Mouse (Mus musculus) frontal cortex, postnatal 36 days (tissue): ENCODE measurements around the gene Pigb.

Experiments used
- DNase-seq, 2 experiments: peaks; one replicate each; pipeline ENCODE4 v3.0.0; 2022; ENCODE audit warnings: low spot score in 2 of 2

Pigb gene

DNA sequence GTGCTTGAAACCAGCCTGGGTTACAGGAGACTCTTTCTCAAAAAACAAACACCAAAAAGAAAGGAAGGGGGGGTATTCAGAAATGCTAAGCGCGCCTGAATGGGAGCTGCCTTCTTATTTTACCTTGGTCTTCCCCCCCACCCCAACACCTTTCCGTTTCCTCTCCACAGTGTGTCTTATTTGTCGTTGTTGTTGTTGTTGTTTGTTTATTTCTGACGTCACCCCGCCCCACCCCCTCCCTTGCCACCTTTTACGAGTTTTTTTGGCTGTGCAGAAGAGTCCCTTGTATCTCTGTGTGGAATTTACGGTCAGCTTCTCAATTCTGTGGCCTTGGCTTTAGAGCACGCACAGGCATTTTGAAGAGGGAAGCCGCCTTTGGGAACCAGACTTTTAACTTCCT lies 5.5 kb upstream of the Pigb start:
- no peak for DNase-seq

DNA sequence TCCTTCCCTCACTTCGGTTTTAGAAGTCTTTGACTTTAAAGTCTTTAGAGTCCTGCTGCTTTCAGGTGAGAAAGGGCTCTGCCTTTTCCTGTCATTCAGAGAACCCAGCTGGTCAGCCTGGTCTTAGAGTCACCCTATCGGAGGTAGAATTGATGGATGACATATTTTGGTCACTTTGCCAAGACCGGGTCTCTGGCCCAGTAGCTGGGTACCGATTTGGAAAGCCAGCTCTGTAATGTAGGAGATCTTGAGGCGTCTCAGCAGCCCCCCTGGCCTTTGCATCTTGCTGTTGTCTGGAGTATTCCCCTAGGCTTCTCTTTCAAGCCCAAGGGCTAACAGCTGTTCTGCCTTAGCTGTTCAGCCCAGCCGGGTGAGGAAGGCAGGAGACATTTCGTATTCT lies 5.0 kb upstream of the Pigb start:
- no peak for DNase-seq

DNA sequence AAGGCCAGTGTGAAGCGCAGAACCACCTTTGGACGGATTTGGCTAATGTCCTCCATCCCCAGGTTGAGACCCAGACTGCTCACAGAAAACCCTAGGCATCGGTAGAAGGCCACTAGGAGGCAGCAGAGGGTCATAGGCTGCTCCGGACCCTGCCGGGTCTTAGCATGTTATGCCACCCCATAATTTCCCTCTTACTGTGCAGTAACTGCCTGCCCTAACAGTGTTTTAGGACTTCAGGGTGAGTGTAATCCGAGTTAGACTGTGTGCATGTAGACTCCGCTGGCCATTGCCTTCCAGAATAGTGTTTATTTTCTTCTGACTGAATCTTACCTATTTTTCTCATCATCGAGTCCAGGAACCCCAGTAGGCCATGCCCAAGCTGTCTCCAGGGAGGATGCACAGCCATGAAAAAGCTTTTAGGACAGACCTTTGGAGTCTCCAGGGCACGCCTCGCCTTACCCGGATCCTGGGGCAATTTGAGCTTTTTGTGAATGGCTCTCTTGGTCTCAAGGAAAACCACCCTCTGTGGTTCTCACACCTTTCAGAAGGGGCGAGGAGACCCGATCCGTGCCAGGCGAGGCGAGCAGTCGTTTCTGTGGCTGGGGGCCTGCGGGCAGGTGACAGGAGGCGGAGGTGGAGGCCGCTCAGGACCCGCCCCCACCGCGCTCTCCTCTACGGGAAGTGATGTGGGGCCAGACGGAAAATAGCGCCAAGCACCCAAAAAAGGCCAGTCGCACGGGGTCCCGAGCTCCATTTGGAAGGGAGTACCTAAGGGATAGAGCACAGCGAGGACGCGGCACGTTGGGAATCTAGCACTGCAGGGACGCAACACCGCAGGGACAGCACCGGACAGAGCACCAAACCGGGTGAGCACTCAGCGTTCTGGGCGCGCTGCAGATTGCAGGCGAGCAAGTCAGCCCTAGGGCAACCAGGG lies 4.2 kb upstream of the Pigb start, which contains the start of gene Rab27a:
Rab27a (plus strand) TSS at position 709 of the 934 bp plus-strand sequence.
- peak; percentile 75 to 85 for DNase-seq

DNA sequence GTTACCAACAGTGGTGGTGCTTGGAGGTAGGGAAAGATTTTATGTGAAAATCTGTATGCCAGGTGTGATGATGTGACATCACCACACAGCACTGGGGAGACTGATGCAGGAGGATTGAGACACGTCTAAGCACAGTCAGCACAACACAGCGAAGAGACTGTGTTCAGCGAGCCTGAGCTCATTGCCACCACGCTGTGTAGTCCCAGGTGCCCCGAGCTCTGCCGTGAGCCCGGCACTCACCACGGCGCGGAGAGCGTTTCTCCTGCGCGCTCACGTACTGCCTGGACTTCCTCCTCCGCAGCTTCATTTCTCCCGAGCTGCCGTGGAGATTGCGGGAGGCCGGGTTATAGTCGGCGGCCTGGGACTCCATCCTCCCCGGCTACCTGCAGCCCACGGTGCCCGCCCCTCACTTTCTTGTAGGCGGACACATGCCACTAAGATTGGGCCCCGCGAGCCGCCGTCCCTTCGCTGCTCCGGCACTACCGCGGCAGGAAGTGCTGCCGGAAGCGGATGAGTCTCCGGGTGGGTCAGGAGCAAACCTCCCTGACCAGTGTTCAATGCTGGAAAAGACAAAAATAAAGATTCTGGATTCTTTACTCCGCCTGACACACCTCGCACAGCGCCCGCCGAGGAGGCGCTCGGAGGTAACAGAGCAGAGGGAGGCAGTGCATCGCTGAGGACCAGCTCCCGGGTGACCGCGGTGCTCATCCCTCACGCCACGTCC lies 794 bp downstream of the Pigb start:
- peak; percentile 92 to 93 for DNase-seq

DNA sequence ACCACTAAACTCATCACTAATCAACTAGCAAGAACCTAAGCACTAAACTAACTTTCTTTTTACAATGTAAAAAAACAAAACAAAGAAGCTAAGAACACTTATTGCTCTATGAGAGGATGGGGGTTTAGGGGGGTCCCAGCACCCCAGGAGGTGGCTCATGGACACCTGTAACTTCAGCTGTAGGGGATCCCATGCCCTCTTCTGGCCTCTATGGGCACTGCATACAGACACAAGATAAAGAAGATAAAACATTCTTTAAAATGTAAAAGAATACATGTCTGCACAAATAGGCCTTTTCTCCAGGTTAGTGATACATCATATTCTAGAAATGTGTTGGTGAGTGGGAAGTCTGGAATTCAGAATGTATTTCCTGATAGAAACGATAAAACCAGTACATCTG lies 6.8 kb downstream of the Pigb start:
- DNase-seq: no peak

DNA sequence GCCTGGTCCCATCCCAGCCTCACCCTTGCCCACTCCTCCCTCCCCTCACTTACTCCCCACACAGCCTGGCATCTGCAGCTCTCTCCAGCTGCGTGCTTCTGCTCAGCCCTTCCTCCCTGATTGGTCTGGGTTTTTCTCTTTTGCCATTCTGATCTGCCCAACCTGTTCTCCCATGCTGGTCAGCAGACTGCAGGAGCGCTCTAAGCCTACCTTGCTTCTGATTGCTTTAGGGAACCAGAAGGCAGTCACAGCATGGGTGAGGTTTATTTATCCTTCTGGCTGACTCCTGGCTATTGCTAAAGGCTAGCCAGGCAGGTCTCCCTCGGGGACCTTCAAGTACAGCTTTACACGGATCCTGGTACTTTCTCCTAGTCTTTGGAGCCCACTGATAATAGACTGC lies 8.8 kb downstream of the Pigb start:
- no peak for DNase-seq

DNA sequence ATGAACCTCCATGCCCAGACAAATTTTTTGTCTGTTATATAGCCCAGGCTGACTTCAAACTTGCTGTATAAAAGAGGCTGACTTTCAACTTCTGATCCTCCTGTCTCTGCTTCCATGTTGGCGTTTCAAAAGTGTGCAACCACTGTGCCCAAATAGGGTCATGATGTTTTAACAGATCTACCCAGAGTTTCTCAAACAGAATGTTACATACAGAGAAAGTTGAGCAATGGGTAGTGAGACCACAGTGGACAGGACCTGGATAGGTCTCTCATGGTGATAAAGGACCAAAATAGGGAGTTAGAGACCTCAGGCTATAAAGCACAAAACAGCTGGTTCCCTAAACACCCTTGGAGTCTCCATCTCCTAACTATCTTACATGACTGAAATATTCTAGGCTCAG lies 9.7 kb downstream of the Pigb start:
- DNase-seq: no peak

DNA sequence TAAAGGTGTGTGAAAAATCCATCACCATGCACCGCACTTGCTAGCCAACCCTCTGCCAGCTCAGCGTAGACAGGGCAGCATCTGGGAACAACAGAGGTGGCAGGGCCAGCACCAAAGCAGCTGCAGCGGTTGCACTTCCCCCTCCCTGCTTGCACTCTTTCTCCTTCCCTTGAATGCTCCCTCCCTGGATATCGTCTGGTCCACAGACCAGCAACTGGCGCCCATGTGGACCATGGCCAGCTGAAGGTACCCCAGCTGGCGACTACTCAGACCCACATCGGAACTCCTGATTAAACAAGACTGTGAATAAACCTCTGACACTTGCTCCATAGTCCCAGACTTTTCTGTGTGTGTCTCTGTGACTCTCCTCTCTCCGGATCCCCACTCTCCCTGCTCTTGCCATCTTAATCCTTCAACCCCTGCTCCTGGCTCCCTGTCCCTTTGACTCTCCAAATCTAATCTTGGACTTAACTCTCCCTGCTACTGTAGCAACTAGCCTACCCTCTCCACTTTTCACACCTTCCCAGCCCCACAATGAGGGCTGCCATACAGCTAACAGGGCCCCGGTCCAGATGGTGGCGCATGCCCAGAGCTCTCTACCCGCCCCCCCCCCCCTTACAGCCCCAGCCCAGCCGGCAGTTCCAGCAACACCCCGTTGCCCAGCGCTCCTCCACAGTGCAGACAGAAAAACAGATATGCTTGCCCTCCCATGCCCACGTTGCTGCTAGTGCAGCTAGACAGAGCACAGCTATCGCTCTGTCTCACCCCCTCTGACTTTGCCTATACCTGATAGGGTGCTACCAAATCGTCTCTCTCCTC lies 14.2 kb downstream of the Pigb start:
- peak in 1 of 2 experiments; percentile 26 for DNase-seq

DNA sequence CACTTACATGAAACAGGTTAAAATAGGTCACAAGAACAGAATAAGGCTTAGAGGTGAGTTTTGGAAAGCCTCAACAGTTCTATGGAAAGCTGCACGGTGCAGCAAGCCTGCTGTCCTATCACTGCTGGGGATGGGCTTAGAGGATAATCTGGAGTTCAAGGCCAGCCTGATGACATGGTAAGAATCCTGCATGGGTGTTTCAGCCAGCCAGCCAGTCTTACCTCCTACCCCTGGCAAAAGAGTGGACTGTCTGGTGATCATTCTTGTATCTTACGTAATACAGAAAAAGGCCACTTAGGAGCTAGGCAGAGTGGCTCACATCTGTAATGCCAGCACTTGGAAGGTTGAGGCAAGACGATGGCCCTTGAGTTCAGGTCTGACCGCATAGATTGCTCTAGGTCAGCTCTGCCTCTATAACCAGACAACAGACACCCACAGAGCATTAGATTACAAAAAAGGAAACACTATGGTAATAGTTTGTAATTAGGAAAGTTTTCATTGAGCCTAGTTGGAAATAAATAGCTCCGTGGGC lies 19.5 kb downstream of the Pigb start:
- DNase-seq: no peak

DNA sequence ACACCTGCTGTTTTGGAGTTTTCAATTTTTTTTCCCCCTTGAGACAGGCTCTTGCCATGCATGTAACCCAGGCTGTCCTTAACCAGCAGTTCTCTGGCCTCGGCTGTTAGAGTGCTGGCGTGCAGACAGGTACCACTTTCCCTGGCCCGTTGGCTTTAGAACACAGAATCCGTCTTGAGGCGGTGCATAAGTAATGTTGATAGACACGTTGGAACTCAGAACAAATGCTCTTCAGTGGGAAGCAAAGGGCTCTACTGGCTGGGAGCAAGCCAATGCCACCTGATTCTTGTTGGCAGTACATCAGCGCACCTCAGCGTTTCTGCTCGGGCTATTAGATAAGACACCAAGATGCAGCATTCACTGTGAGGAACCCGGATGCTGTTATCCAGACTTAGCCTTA lies 20.3 kb downstream of the Pigb start:
- DNase-seq: no peak

DNA sequence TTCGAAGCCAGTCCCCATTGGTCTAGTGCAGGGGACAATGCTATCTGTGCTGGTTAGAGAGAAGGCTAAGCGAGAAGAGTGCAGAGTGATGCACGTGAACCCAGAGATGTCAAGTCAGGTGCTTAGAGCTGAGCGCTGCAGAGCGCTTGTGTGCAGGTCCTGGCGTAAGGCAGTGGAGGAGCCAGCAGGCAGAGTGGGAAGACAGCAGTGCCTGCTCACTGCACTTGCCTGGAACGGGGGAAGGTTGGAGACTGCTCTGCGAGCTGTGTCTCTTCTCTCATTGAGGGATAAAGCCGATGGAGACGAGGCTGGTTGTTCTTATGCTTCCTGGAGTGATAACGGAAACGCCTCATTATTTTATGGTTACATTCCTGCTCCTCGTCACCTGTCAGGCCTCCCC lies 25.5 kb downstream of the Pigb start:
- DNase-seq: peak in 1 of 2 experiments; percentile 28

DNA sequence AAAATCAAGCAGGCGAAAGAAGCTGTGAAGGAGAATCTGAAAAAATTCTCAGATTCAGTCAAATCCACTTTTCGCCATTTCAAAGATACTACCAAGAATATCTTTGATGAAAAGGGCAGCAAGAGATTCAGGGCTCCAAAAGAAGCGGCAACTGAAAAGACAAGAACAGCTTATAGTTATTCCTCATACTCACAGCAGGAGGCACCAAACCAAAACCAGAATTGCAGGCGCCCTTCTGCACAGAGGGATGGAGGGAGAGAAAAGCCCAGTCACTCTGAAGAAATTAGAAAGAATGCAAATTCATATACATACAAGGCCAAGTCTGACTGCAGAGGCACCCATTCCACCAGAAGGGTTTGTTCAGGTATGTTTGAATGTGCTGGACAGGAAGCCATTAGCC lies 27.5 kb downstream of the Pigb start:
- DNase-seq: no peak

DNA sequence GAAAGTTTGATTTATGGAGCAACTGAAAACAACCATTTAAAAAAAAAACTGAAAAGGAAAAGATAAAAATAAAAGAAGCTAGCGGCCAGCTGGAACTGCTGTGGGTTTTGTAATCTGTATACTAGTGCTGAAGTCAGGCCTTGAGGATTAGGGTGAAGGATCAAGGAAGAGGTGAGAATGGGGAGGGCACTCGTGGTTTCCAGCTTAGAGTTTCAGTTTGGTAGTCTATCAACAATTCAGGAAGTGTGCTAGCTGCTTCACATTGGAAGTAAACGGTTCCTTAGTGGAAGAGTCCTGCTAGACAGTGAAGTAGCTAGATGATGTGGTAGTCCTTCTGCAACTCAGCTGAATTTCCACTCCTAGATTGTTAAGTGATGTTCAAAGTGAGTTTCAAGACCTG lies 31.8 kb downstream of the Pigb start:
- no peak for DNase-seq

DNA sequence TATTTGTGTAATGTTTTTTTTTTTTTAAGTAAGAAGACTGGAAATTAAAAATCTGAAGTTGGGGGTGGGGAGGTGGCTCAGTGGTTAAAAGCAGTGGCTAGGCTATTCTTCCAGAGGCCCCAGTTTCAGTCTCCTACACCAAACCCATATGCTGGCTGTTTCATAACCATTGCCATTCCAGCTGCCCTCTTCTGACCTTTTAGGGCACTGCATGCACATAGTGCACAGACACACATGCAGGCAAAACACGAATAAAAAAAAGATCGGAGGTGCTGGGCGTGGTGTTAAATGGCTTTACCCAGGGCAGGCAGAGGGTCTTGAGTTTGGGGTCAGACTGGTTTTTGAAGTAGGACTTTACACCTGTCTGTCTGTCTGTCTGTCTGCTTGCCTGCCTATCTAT lies 34.0 kb downstream of the Pigb start:
- DNase-seq: no peak

DNA sequence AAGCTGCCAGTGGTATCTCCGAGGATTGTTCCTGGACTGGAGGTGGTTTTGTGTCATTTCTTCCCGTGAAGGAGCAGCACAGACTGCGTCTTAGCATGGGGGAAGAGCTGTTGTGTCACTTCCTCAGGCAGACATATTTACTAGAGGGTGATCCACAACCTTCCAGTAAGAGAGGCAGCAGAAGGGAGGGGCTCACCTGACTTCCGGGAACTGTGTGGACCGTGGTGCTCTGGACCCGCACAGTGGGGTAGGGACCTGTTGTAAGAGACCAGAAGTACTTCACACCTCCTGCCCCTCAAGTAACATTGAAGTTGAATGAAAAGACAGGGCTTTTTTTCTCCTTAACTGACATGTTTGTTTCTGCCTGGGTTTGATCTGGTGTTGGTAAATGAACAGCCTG lies 35.1 kb downstream of the Pigb start:
- DNase-seq: no peak

DNA sequence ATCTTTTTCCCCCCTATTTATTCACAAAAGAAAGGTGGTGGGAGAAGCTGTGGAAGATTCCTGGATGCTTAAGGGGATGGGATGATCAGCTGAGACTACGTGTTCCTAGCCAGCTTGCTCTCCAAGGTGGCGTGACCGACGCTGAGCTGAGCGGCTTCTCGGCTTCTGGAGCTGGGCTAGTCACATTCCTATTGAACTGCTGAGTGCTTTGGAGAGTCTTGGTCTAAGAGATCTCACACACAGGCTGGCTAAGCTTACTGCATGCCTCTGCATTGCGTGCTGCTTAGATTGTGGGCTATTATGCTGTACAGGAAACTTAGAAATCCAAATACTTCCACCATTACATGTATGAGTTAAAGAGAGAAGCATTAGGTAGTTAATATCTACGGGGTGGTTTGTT lies 36.1 kb downstream of the Pigb start:
- DNase-seq: no peak

DNA sequence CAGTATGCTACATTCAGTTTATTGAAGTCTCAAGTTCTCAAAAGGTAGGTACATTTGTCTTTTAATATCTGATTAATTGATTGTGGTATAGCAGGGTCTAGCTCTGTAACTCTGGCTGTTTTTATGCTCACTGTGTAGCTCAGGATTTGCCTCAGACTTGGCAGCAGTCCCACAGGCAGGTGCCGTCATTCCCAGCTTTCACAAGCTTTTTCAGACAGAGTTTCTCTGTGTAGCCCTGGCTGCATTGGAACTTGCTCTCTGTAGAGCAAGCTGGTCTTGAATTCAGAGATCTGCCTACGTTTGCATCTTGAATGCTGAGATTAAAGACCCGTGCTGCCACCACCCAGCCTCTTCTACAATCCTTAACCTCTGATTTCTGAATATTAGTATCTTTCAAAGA lies 38.0 kb downstream of the Pigb start:
- DNase-seq: no peak

DNA sequence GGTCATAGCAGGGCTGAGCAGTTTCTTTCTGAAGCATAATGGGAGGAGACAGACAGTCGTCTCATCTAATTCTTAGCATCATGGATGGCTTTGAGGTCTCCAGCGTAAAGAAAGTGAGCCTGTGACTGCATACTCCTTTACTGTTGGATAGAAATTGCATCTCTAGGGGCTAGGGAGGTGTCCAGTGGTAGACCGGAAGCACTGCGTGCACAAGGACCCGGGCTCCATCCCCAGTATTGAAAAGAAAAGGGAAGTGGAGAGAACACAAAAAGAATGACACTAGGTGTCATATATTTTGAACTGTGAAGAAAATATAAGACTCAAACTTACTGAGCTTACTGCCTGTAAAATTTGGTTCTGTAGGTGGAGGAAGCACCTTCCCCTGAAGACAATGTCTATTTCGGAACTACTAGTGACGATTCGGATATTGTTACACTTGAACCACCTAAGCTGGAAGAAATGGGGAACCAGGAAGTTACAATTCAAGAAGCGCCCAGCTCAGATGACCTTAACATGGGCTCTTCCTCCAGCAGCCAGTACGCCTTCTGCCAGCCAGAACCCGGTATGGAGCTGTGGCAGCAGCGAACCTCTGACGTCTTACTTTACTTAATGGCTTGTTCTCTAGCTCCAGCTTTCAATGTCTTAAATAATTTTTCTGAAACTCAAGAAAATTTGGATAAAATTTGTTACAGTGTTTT lies 38.7 kb downstream of the Pigb start:
- no peak for DNase-seq

DNA sequence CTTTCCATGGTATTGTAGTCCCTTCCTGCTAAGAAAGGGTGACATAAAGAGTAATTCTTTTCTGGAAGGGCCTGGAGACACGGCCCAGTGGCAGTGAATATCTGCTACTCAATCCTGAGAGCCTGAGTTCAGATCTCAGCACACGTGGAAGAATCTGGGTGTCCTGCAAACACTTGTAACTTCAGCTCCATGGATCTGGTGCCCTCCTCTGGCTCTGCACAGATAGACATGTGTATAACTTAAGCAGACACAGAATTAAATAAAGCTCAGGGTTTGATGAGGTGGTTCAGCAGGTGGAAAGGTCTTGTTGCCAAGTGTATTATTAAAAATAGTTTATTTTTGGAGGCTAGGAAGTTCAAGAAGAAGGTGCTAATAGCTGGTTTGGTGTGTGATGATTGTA lies 39.7 kb downstream of the Pigb start:
- no peak for DNase-seq

DNA sequence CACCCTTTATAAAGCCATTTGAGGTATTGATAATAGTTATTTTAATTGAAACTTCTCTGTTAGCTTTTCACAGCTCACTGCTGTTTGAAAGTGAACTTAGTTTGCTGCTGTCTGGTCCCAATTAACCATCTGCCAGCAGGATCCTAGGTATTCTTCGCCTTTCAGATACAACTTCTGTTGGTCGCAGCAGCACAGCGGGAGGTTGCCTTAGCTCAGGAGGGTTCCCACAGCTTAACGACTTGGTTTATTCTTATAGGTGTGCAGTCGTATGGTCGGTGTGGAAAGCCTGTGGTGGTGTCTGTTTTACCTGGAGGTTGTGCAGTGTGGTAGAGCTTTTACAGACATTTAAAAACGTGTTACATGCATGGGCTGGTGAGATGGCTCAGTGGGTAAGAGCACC lies 43.4 kb downstream of the Pigb start:
- no peak for DNase-seq

DNA sequence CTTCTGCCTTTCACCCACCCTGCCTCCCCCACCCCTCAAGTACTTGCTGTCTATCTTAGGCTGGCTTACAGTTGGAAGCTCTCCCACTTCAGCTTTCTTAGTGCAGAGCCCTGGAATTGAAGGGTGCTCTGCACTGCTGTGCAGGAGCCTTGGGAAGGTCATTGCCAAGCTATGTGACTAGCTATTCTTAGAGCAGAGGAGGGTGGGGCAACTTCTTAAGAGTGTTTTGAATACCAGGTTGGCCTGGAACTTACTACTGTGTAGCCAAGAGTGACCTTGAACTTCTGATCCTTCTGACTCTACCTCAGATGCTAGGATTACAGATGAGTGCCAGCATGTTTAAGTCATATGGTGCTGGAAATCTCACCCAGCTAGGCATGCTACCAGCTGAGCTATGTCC lies 44.0 kb downstream of the Pigb start:
- DNase-seq: no peak
